Mouse (Mus musculus) thymus, adult 2 months (tissue): ENCODE measurements around the gene Prg2.

Experiments used
- CTCF ChIP-seq: fragments of 200-500 bp; IDR thresholded peaks from 2 replicates; pipeline ENCODE4 v1.5.1; 2012; ENCODE audit warnings: mild to moderate bottlenecking, control low read depth, low read length, moderate library complexity, borderline replicate concordance; ENCODE audit not compliant: control insufficient read depth, poor library complexity, insufficient read depth; ENCODE audit errors: extremely low read depth
- POLR2A ChIP-seq: fragments of 200-500 bp; IDR thresholded peaks from 2 replicates; pipeline ENCODE4 v1.6.1; 2012; ENCODE audit warnings: mild to moderate bottlenecking, low read length, control low read depth, moderate library complexity; ENCODE audit not compliant: control insufficient read depth, poor library complexity, insufficient read depth; ENCODE audit errors: extremely low read depth

DNA sequence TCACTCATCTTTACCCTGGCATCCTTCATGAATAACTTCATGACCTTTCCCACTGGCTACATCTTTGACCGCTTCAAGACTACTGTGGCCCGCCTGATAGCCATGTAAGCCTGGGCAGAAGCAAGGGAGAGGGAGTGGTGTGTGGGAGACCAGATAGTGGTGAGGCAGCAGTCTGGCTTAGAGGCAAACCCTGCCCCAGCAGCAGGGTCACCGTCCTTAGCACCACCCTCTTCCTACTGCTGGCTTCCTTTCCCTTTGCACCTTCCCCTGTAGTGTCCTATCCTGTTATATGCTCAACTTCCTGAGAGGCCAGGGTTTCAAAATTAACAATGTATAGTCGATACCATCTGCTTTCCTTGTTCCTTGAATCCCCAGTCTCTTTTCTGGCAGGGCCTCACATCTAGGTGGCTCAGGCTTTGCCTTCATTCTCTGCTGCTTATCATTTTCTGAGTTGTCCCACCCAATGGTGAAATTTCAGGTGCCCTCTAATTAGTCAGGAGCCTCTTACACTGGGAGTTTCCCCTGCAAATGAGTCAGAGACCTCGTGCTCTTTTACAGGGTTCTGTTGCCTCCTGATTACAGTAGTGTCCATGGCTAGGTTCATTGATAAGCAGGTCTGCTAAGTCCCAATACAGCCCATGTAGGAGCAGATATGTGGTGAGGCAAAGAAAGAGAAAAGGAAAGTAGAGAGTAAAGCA, 41.9 kb upstream of the Prg2 start:
- TF ChIP-seq CTCF, result no peak
- TF ChIP-seq POLR2A, result no peak
